Mouse (Mus musculus): ENCODE measurements around the gene Gpr137b. TPM values are rescaled to one million over a fixed set of nuclear protein-coding genes. Genes with fewer than 3 reads are reported as not detected.
"Not testable (repeated sequence)": the region's sequence is repeated elsewhere in the genome, so short reads cannot be mapped to it uniquely, and the experiment has no call there.

Gpr137b gene
- polyA plus RNA-seq (2015; fragmentation: Nextera tagmentation; extraction: Ambion mirVana) = 26.8 and 26.9 TPM in 2 replicates

- H3K9me3 ChIP-seq; H3K27me3 ChIP-seq; H3K36me3 ChIP-seq; H3K4me1 ChIP-seq (replicated peaks): not testable (repeated sequence)
- Histone ChIP-seq H3K9ac (peak within 1 kb of the TSS; percentile 58), H3K27ac (replicated peaks) (peak within 1 kb of the TSS; percentile 81), H3K4me2 (peak within 1 kb of the TSS; percentile 57), H3K4me3 (peak within 1 kb of the TSS; percentile 47)
- WGBS = under 1% methylated on average over 58 of the region's 78 CpGs
- ATAC-seq (ENCODE audit: low FRiP score, low read depth) = peak; percentile 92
Observed at GRCm38 (mm10) chr13:13393228-13394095, at the start of gene Gpr137b. Gene Gpr137b, minus strand, starts transcription at chr13:13394014.

- H3K9me3 ChIP-seq; H3K4me1 ChIP-seq (replicated peaks); H3K9ac ChIP-seq; ATAC-seq (ENCODE audit: low FRiP score, low read depth); H3K27me3 ChIP-seq; H3K27ac ChIP-seq (replicated peaks); H3K36me3 ChIP-seq: not testable (repeated sequence)
- H3K4me2 ChIP-seq = 0 out of 2 replicates have a peak overlapping the region, but pooled peaks have one; percentile 23
- 6% methylated on average over 14 of the region's 28 CpGs for WGBS
- peak overlapping the region; percentile 18; the same call in 1 of the 2 replicates for H3K4me3 ChIP-seq
Observed at GRCm38 (mm10) chr13:13438112-13438953, 44.5 kb upstream of the Gpr137b start.

- H3K4me3 ChIP-seq = peak within 1 kb of the TSS; percentile 32
- H3K27me3 ChIP-seq; H3K27ac ChIP-seq (replicated peaks); H3K9ac ChIP-seq; H3K36me3 ChIP-seq; H3K4me1 ChIP-seq (replicated peaks); H3K9me3 ChIP-seq: not testable (repeated sequence)
- WGBS = under 1% methylated on average over 32 of the region's 39 CpGs
- ATAC-seq (ENCODE audit: low FRiP score, low read depth) = peak; percentile 82
- H3K4me2 ChIP-seq = peak within 1 kb of the TSS; percentile 48
Observed at GRCm38 (mm10) chr13:13437460-13438015, 43.7 kb upstream of the Gpr137b start, which contains the start of gene Nid1. Gene Nid1, plus strand, starts transcription at chr13:13437551.

- WGBS = 90% methylated on average over 5 of the region's 7 CpGs
Observed at GRCm38 (mm10) chr13:13436161-13436560, 42.3 kb upstream of the Gpr137b start.

GRCm38 (mm10) chr13:13423301-13423700, 29.5 kb upstream of the Gpr137b start:
- H3K9me3 ChIP-seq; H3K4me1 ChIP-seq (replicated peaks); H3K27me3 ChIP-seq; H3K4me3 ChIP-seq; ATAC-seq (ENCODE audit: low FRiP score, low read depth); H3K36me3 ChIP-seq; H3K27ac ChIP-seq (replicated peaks); H3K9ac ChIP-seq; H3K4me2 ChIP-seq: not testable (repeated sequence)
- 85% methylated on average over 2 of the region's 5 CpGs for WGBS

More at GRCm38 (mm10) chr13:13436161-13436560, 42.3 kb upstream of the Gpr137b start:
- not testable (repeated sequence) for H3K36me3 ChIP-seq; H3K4me3 ChIP-seq; H3K9ac ChIP-seq; H3K4me2 ChIP-seq; H3K27me3 ChIP-seq; ATAC-seq (ENCODE audit: low FRiP score, low read depth); H3K4me1 ChIP-seq (replicated peaks); H3K27ac ChIP-seq (replicated peaks); H3K9me3 ChIP-seq

GRCm38 (mm10) chr13:13418859-13419258, 25.0 kb upstream of the Gpr137b start:
- 92% methylated on average over 6 of the region's 12 CpGs for WGBS
- not testable (repeated sequence) for H3K4me3 ChIP-seq; H3K27me3 ChIP-seq; H3K9me3 ChIP-seq; ATAC-seq (ENCODE audit: low FRiP score, low read depth); H3K4me1 ChIP-seq (replicated peaks); H3K36me3 ChIP-seq; H3K27ac ChIP-seq (replicated peaks); H3K9ac ChIP-seq; H3K4me2 ChIP-seq

- H3K4me2 ChIP-seq; H3K9me3 ChIP-seq; H3K36me3 ChIP-seq; H3K27me3 ChIP-seq; H3K27ac ChIP-seq (replicated peaks); H3K4me1 ChIP-seq (replicated peaks); H3K9ac ChIP-seq; H3K4me3 ChIP-seq: not testable (repeated sequence)
- 80% methylated on average over 3 of the region's 4 CpGs for WGBS
- ATAC-seq (ENCODE audit: low FRiP score, low read depth) = peak; percentile 59
Observed at GRCm38 (mm10) chr13:13416007-13416337, 22.2 kb upstream of the Gpr137b start.

- not testable (repeated sequence) for H3K9me3 ChIP-seq; H3K4me1 ChIP-seq (replicated peaks); H3K27me3 ChIP-seq; H3K9ac ChIP-seq; H3K27ac ChIP-seq (replicated peaks); H3K4me3 ChIP-seq; H3K36me3 ChIP-seq
- peak; percentile 85 for ATAC-seq (ENCODE audit: low FRiP score, low read depth)
- 40% methylated on average over 23 of the region's 23 CpGs for WGBS
- H3K4me2 ChIP-seq = peak overlapping the region; percentile 35; the same call in 1 of the 2 replicates
Observed at GRCm38 (mm10) chr13:13415120-13416006, 21.5 kb upstream of the Gpr137b start.

- H3K9me3 ChIP-seq = no peaks in the 10 kb centered on the region
- H3K4me1 ChIP-seq (replicated peaks) = no peaks in the 10 kb centered on the region
- H3K27ac ChIP-seq (replicated peaks) = no peak overlapping the region
- no peaks in the 10 kb centered on the region for H3K27me3 ChIP-seq
- ATAC-seq (ENCODE audit: low FRiP score, low read depth) = no peak
- H3K4me2 ChIP-seq = no peak overlapping the region
- WGBS = 83% methylated on average over 3 of the region's 3 CpGs
- no peak overlapping the region for H3K4me3 ChIP-seq
- no peak overlapping the region for H3K9ac ChIP-seq
- no peaks in the 10 kb centered on the region for H3K36me3 ChIP-seq
Observed at GRCm38 (mm10) chr13:13414206-13414605, 20.4 kb upstream of the Gpr137b start.

GRCm38 (mm10) chr13:13405511-13405910, 11.7 kb upstream of the Gpr137b start:
- H3K36me3 ChIP-seq; H3K4me3 ChIP-seq; H3K9me3 ChIP-seq; H3K4me1 ChIP-seq (replicated peaks); H3K4me2 ChIP-seq; H3K27me3 ChIP-seq; H3K27ac ChIP-seq (replicated peaks); H3K9ac ChIP-seq; ATAC-seq (ENCODE audit: low FRiP score, low read depth): not testable (repeated sequence)
- no CpG with 5 or more reads among the region's 6 CpGs for WGBS

GRCm38 (mm10) chr13:13404517-13405155, 10.8 kb upstream of the Gpr137b start:
- not testable (repeated sequence) for H3K4me1 ChIP-seq (replicated peaks); H3K27ac ChIP-seq (replicated peaks); H3K4me2 ChIP-seq; H3K4me3 ChIP-seq; ATAC-seq (ENCODE audit: low FRiP score, low read depth); H3K27me3 ChIP-seq; H3K9me3 ChIP-seq; H3K9ac ChIP-seq; H3K36me3 ChIP-seq
- WGBS = 81% methylated on average over 6 of the region's 6 CpGs

All from hindbrain, embryonic 15.5 days (tissue).